Mouse (Mus musculus): ENCODE results near the gene Ffar1. TPM values are rescaled to one million over a fixed set of nuclear protein-coding genes. Genes with fewer than 3 reads are reported as not detected.
"Not testable (repeated sequence)": the region's sequence is repeated elsewhere in the genome, so short reads cannot be mapped to it uniquely, and the experiment has no call there.

Ffar1 gene
- polyA plus RNA-seq, 1 experiment from 2014 or later, result not detected

DNA sequence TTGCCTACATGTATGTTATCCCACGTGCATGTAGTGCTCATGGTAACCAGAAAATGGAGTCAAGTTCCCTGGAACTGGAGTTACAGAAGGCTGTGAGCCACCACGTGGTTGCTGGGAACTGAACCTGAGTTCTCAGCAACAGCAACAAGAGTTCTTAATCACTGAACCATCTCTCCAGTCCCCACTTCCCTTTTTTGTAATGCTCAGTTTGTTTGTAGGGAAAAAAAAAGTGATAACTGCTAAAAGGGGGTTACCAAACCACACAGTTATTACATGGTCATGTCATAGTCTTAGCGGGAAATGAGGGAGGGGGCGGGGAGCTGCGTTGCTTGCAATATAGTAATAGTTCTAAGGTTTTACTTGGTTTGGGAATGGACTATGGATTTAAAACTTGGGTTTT is 19.3 kb downstream of the Ffar1 start:
- no peak overlapping the region for H3K27ac ChIP-seq (ENCODE audit: low read depth, low read length)
- H3K9me3 ChIP-seq (ENCODE audit: control insufficient read depth, low read length), result no peaks in the 10 kb centered on the region
- H3K9ac ChIP-seq (ENCODE audit: low read depth, low read length), result no peak overlapping the region
- no peak overlapping the region for H3K4me2 ChIP-seq (ENCODE audit: low read length)
- 84% methylated on average over 5 of the region's 5 CpGs for WGBS
- no peaks in the 10 kb centered on the region; the same call in 1 of the 2 replicates for H3K4me1 ChIP-seq (ENCODE audit: control insufficient read depth, insufficient read depth, low read depth, low read length)
- no peaks in the 10 kb centered on the region; the same call in 1 of the 2 replicates for H3K27me3 ChIP-seq (replicated peaks; ENCODE audit: control insufficient read depth, insufficient read depth, low read length)
- no peak overlapping the region for H3K4me3 ChIP-seq (ENCODE audit: low read length)
- no peaks in the 10 kb centered on the region for H3K36me3 ChIP-seq (ENCODE audit: control insufficient read depth, insufficient read depth, low read length)
- ATAC-seq, result no peak

GRCm38 (mm10) chr7:30841379-30841778 is 20.0 kb downstream of the Ffar1 start:
- Histone ChIP-seq H3K4me3 (ENCODE audit: low read length) (no peak overlapping the region), H3K36me3 (ENCODE audit: control insufficient read depth, insufficient read depth, low read length) (no peaks in the 10 kb centered on the region), H3K27me3 (replicated peaks; ENCODE audit: control insufficient read depth, insufficient read depth, low read length) (no peaks in the 10 kb centered on the region; the same call in 1 of the 2 replicates), H3K27ac (ENCODE audit: low read depth, low read length) (no peak overlapping the region), H3K4me1 (ENCODE audit: control insufficient read depth, insufficient read depth, low read depth, low read length) (no peaks in the 10 kb centered on the region; the same call in 1 of the 2 replicates), H3K9me3 (ENCODE audit: control insufficient read depth, low read length) (no peaks in the 10 kb centered on the region), H3K9ac (ENCODE audit: low read depth, low read length) (no peak overlapping the region), H3K4me2 (ENCODE audit: low read length) (no peak overlapping the region)
- no peak for ATAC-seq
- WGBS, result 85% methylated on average over 4 of the region's 4 CpGs

GRCm38 (mm10) chr7:30840306-30840705 is 21.1 kb downstream of the Ffar1 start:
- no peak for ATAC-seq
- H3K27ac ChIP-seq (ENCODE audit: low read depth, low read length), result no peak overlapping the region
- no peaks in the 10 kb centered on the region for H3K36me3 ChIP-seq (ENCODE audit: control insufficient read depth, insufficient read depth, low read length)
- H3K4me1 ChIP-seq (ENCODE audit: control insufficient read depth, insufficient read depth, low read depth, low read length), result no peaks in the 10 kb centered on the region; the same call in 1 of the 2 replicates
- no peak overlapping the region for H3K4me2 ChIP-seq (ENCODE audit: low read length)
- H3K9ac ChIP-seq (ENCODE audit: low read depth, low read length), result no peak overlapping the region
- 69% methylated on average over 3 of the region's 3 CpGs for whole genome bisulfite sequencing
- H3K4me3 ChIP-seq (ENCODE audit: low read length), result no peak overlapping the region
- H3K9me3 ChIP-seq (ENCODE audit: control insufficient read depth, low read length), result no peaks in the 10 kb centered on the region
- no peaks in the 10 kb centered on the region; the same call in 1 of the 2 replicates for H3K27me3 ChIP-seq (replicated peaks; ENCODE audit: control insufficient read depth, insufficient read depth, low read length)

- H3K4me2 ChIP-seq (ENCODE audit: low read length), result no peak overlapping the region
- H3K4me3 ChIP-seq (ENCODE audit: low read length), result no peak overlapping the region
- H3K27me3 ChIP-seq (replicated peaks; ENCODE audit: control insufficient read depth, insufficient read depth, low read length), result no peaks in the 10 kb centered on the region; the same call in 1 of the 2 replicates
- H3K9me3 ChIP-seq (ENCODE audit: control insufficient read depth, low read length), result no peaks in the 10 kb centered on the region
- H3K9ac ChIP-seq (ENCODE audit: low read depth, low read length), result no peak overlapping the region
- no peak overlapping the region for H3K27ac ChIP-seq (ENCODE audit: low read depth, low read length)
- ATAC-seq, result no peak
- H3K4me1 ChIP-seq (ENCODE audit: control insufficient read depth, insufficient read depth, low read depth, low read length), result no peaks in the 10 kb centered on the region
- no peaks in the 10 kb centered on the region for H3K36me3 ChIP-seq (ENCODE audit: control insufficient read depth, insufficient read depth, low read length)
These were observed 24.1 kb downstream of the Ffar1 start for GRCm38 (mm10) chr7:30837277-30837676.

DNA sequence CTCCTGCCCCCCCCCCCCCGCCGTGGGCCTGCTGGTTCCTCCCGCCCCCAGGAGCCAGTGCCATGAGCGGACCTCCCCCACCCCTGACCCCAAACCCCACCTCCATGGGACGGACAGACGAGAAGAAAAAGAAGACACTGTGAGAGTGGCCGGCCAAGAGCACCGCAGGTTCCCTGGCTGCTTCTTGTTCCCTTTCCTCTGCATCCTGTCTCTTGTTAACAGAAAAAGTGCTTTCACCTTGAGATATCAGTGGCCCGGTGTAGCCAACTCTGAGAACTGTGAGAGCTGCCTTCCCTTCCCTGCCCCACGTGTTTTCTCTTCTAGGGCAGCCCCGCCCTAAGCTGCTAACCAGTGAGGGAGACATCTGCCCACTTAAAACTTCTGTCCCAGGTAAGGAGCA is 28.7 kb downstream of the Ffar1 start:
- 56% methylated on average over 8 of the region's 11 CpGs for WGBS
- H3K9me3 ChIP-seq (ENCODE audit: control insufficient read depth, low read length); H3K36me3 ChIP-seq (ENCODE audit: control insufficient read depth, insufficient read depth, low read length); H3K4me1 ChIP-seq (ENCODE audit: control insufficient read depth, insufficient read depth, low read depth, low read length); H3K9ac ChIP-seq (ENCODE audit: low read depth, low read length); H3K27me3 ChIP-seq (replicated peaks; ENCODE audit: control insufficient read depth, insufficient read depth, low read length); H3K27ac ChIP-seq (ENCODE audit: low read depth, low read length); H3K4me2 ChIP-seq (ENCODE audit: low read length); ATAC-seq; H3K4me3 ChIP-seq (ENCODE audit: low read length): not testable (repeated sequence)

DNA sequence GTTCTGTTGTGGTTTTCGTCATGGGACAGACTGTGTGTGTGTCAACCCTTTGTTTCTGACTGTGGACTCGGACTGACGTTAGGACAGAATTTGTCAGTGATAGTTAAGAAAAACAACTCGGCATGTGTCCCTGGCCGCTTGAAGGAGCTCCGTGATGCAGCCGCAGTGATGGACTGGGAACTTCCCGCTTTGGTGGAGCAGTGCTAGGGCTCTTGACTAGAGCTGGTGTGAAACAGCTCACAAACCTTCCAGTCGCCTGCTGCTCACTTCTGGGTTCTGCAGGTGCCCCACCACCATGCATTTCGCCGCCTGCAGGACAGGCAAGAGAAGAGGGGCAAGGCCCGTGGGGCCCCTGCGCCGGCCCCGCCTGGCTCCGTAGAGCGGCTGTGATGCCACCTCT is 29.1 kb downstream of the Ffar1 start:
- no peaks in the 10 kb centered on the region for H3K27me3 ChIP-seq (replicated peaks; ENCODE audit: control insufficient read depth, insufficient read depth, low read length)
- H3K4me2 ChIP-seq (ENCODE audit: low read length), result no peak overlapping the region
- H3K9me3 ChIP-seq (ENCODE audit: control insufficient read depth, low read length), result no peaks in the 10 kb centered on the region
- no peaks in the 10 kb centered on the region for H3K36me3 ChIP-seq (ENCODE audit: control insufficient read depth, insufficient read depth, low read length)
- H3K27ac ChIP-seq (ENCODE audit: low read depth, low read length), result no peak overlapping the region
- H3K4me1 ChIP-seq (ENCODE audit: control insufficient read depth, insufficient read depth, low read depth, low read length), result no peaks in the 10 kb centered on the region
- H3K4me3 ChIP-seq (ENCODE audit: low read length), result no peak overlapping the region
- 75% methylated on average over 11 of the region's 17 CpGs for WGBS
- no peak for ATAC-seq
- H3K9ac ChIP-seq (ENCODE audit: low read depth, low read length), result no peak overlapping the region

DNA sequence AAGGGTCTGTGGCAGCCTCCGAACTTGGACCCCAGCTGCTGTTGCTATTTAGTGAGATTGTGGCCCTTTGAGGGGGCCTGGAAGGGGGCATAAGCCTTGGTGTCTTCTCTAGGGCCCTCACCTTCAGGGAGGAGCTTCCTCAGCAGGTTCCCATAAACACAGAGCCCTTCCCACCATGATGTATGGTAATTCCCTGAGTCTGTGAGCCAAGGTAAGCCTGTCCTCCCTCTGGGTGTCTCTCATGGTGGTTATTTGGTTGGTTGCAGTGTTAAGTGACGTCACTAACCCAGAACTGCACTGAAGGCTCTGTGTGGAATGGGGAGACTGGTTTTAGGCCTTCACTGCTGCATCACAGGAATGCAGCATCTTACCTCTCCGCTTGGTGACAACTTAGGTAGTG is 31.9 kb downstream of the Ffar1 start:
- Histone ChIP-seq H3K9me3 (ENCODE audit: control insufficient read depth, low read length) (no peaks in the 10 kb centered on the region), H3K4me1 (ENCODE audit: control insufficient read depth, insufficient read depth, low read depth, low read length) (no peaks in the 10 kb centered on the region), H3K9ac (ENCODE audit: low read depth, low read length) (no peak overlapping the region), H3K4me3 (ENCODE audit: low read length) (no peak overlapping the region), H3K4me2 (ENCODE audit: low read length) (no peak overlapping the region), H3K27ac (ENCODE audit: low read depth, low read length) (no peak overlapping the region), H3K27me3 (replicated peaks; ENCODE audit: control insufficient read depth, insufficient read depth, low read length) (no peaks in the 10 kb centered on the region), H3K36me3 (ENCODE audit: control insufficient read depth, insufficient read depth, low read length) (no peaks in the 10 kb centered on the region)
- 69% methylated on average over 3 of the region's 3 CpGs for WGBS
- no peak for ATAC-seq

DNA sequence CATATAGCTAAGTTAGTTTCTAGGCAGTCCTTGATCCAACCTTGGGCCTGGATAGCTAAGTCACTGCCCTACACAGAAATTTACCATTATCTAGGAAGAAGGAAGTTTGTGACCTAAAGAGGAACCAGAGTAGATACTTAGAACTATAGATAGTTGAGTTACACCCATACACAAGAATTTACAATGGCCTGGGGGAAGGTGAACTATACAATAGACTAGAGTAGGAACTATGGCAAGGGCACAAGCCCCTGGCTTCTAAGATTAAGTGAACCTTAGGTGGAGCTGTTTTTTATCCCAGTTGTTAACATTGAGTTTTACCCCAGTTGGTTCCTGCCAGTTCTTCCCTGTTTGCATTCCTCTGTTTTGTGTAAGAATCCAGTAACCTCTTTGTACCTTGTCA is 32.5 kb downstream of the Ffar1 start:
- not testable (repeated sequence) for H3K4me1 ChIP-seq (ENCODE audit: control insufficient read depth, insufficient read depth, low read depth, low read length); H3K4me3 ChIP-seq (ENCODE audit: low read length); H3K27me3 ChIP-seq (replicated peaks; ENCODE audit: control insufficient read depth, insufficient read depth, low read length); ATAC-seq; H3K9ac ChIP-seq (ENCODE audit: low read depth, low read length); H3K9me3 ChIP-seq (ENCODE audit: control insufficient read depth, low read length); H3K36me3 ChIP-seq (ENCODE audit: control insufficient read depth, insufficient read depth, low read length); H3K27ac ChIP-seq (ENCODE audit: low read depth, low read length); H3K4me2 ChIP-seq (ENCODE audit: low read length)

DNA sequence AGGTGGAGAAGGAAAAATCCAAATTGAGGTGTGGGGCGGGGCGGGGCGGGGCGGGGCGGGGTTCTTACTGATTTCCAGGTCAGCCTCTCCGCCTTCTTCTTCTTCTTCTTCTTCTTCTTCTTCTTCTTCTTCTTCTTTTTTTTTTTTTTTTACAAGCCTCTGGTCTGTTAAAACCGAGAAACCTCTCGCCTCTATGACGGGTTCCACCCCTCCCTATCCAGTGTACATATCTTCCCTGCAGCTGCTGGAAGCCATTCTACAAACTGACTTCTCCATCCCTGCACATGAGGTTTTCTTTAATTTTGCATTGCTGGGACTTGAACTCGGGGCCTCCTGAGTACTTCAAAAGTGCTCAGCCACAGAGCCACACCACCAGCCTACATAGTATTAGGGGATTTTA is 34.7 kb downstream of the Ffar1 start:
- 0 out of 2 replicates have a peak, but pooled peaks cover 1% of the 10 kb centered on the region for H3K27me3 ChIP-seq (replicated peaks; ENCODE audit: control insufficient read depth, insufficient read depth, low read length)
- no peak overlapping the region for H3K9ac ChIP-seq (ENCODE audit: low read depth, low read length)
- no peaks in the 10 kb centered on the region for H3K9me3 ChIP-seq (ENCODE audit: control insufficient read depth, low read length)
- H3K36me3 ChIP-seq (ENCODE audit: control insufficient read depth, insufficient read depth, low read length), result no peaks in the 10 kb centered on the region
- no peak overlapping the region for H3K4me2 ChIP-seq (ENCODE audit: low read length)
- H3K27ac ChIP-seq (ENCODE audit: low read depth, low read length), result no peak overlapping the region
- H3K4me1 ChIP-seq (ENCODE audit: control insufficient read depth, insufficient read depth, low read depth, low read length), result no peaks in the 10 kb centered on the region
- WGBS, result 95% methylated on average over 10 of the region's 10 CpGs
- ATAC-seq, result no peak
- H3K4me3 ChIP-seq (ENCODE audit: low read length), result no peak overlapping the region

GRCm38 (mm10) chr7:30824306-30824705 is 37.1 kb downstream of the Ffar1 start:
- Histone ChIP-seq H3K4me2 (ENCODE audit: low read length) (no peak overlapping the region), H3K4me3 (ENCODE audit: low read length) (no peak overlapping the region), H3K27me3 (replicated peaks; ENCODE audit: control insufficient read depth, insufficient read depth, low read length) (0 out of 2 replicates have a peak, but pooled peaks cover 2% of the 10 kb centered on the region), H3K9me3 (ENCODE audit: control insufficient read depth, low read length) (no peaks in the 10 kb centered on the region), H3K9ac (ENCODE audit: low read depth, low read length) (no peak overlapping the region), H3K36me3 (ENCODE audit: control insufficient read depth, insufficient read depth, low read length) (no peaks in the 10 kb centered on the region), H3K27ac (ENCODE audit: low read depth, low read length) (no peak overlapping the region), H3K4me1 (ENCODE audit: control insufficient read depth, insufficient read depth, low read depth, low read length) (no peaks in the 10 kb centered on the region)
- WGBS, result 93% methylated on average over 3 of the region's 3 CpGs
- no peak for ATAC-seq

Data from hindbrain, embryonic 16.5 days (tissue).